Mouse (Mus musculus) embryonic facial prominence, embryonic 14.5 days (tissue): ENCODE measurements at regions not wholly inside any gene's neighbourhood (a gene's known extent, or its start where the extent isn't known, plus 50 kb on each side); places are given as distances from the start of the nearest gene placed in this dataset.
A peak's percentile ranks its signal among the peaks of the same experiment; 100 is the strongest.

Source experiments
- ATAC-seq: fragments of 200-750 bp; cut with Nextera tagmentation; 2 replicates; pipeline ENCODE4 v1.8.0; 2017; ENCODE audit warnings: low read depth, moderate number of reproducible peaks, moderate TSS enrichment
- DNase-seq: peaks from one replicate; pipeline ENCODE4 v3.0.0-alpha.2; 2015; ENCODE audit warnings: low spot score
- H3K27ac ChIP-seq: fragments of 300-500 bp; sonication (generic); replicated peaks from 2 replicates; pipeline ENCODE4 v1.5.1; 2014; ENCODE audit warnings: low read depth, mild to moderate bottlenecking, low read length, moderate library complexity
- H3K27me3 ChIP-seq: fragments of 300-500 bp; sonication (generic); replicated peaks from 2 replicates; pipeline ENCODE4 v1.6.1; 2014; ENCODE audit warnings: low read length; ENCODE audit not compliant: control insufficient read depth, insufficient read depth
- H3K36me3 ChIP-seq: fragments of 300-500 bp; sonication (generic); 2 replicates; pipeline ENCODE4 v1.6.1; 2014; ENCODE audit warnings: low read length, mixed read lengths; ENCODE audit not compliant: control insufficient read depth, insufficient read depth
- H3K4me1 ChIP-seq: fragments of 300-500 bp; sonication (generic); 2 replicates; pipeline ENCODE4 v1.6.1; 2014; ENCODE audit warnings: antibody characterized with exemption, low read length; ENCODE audit not compliant: control insufficient read depth, insufficient read depth
- H3K4me2 ChIP-seq: fragments of 300-500 bp; sonication (generic); 2 replicates; pipeline ENCODE4 v1.6.1; 2014; ENCODE audit warnings: low read depth, mild to moderate bottlenecking, low read length, moderate library complexity, mixed read lengths
- H3K4me3 ChIP-seq: fragments of 300-500 bp; sonication (generic); 2 replicates; pipeline ENCODE4 v1.5.1; 2014; ENCODE audit warnings: low read depth, mild to moderate bottlenecking, low read length
- H3K9ac ChIP-seq: fragments of 300-500 bp; sonication (generic); 2 replicates; pipeline ENCODE4 v1.6.1; 2014; ENCODE audit warnings: low read depth, mild to moderate bottlenecking, low read length, moderate library complexity, mixed read lengths
- H3K9me3 ChIP-seq: fragments of 300-500 bp; sonication (generic); 2 replicates; pipeline ENCODE4 v1.6.1; 2016; ENCODE audit warnings: low read length; ENCODE audit not compliant: control insufficient read depth
- WGBS: fragments of 180-500 bp; shearing (Covaris S2); extraction: QIAGEN DNeasy Blood & Tissue Kit; methylation state at CpG from one replicate; pipeline ENCODE4 v1.1.7; 2014; 5-methylcytosine and 5-hydroxymethylcytosine counted together

GRCm38 (mm10) chr17:62287666-62288065 is 593.5 kb downstream of the Efna5 start:
- no peak overlapping the region for H3K27ac ChIP-seq
- H3K4me1 ChIP-seq = peaks cover 5% of the 10 kb centered on the region; the same call in 1 of the 2 replicates
- ATAC-seq (no peak), DNase-seq (no peak)
- H3K9me3 ChIP-seq = no peaks in the 10 kb centered on the region
- H3K4me2 ChIP-seq = no peak overlapping the region
- H3K4me3 ChIP-seq = no peak overlapping the region
- H3K27me3 ChIP-seq = no peaks in the 10 kb centered on the region
- H3K36me3 ChIP-seq = no peaks in the 10 kb centered on the region
- H3K9ac ChIP-seq = no peak overlapping the region

- no peaks in the 10 kb centered on the region for H3K27me3 ChIP-seq
- H3K4me3 ChIP-seq = no peak overlapping the region
- no peak overlapping the region for H3K9ac ChIP-seq
- H3K4me1 ChIP-seq = peaks cover 5% of the 10 kb centered on the region; the same call in 1 of the 2 replicates
- no peak overlapping the region for H3K4me2 ChIP-seq
- no peak overlapping the region for H3K27ac ChIP-seq
- 76% methylated on average over 4 of the region's 4 CpGs for WGBS
- H3K36me3 ChIP-seq = no peaks in the 10 kb centered on the region
- no peak for DNase-seq
- H3K9me3 ChIP-seq = no peaks in the 10 kb centered on the region
- ATAC-seq = no peak
These were observed 594.0 kb downstream of the Efna5 start for GRCm38 (mm10) chr17:62287127-62287526.

- 58% methylated on average over 12 of the region's 12 CpGs for WGBS
- no peak for DNase-seq
These were observed 594.7 kb downstream of the Efna5 start for GRCm38 (mm10) chr17:62286086-62287080.

GRCm38 (mm10) chr17:62280201-62280600 is 600.9 kb downstream of the Efna5 start:
- no peak overlapping the region for H3K4me3 ChIP-seq
- H3K4me2 ChIP-seq = no peak overlapping the region
- no peaks in the 10 kb centered on the region for H3K9me3 ChIP-seq
- DNase-seq (no peak), ATAC-seq (no peak)
- H3K36me3 ChIP-seq = no peaks in the 10 kb centered on the region
- no peak overlapping the region for H3K9ac ChIP-seq
- H3K4me1 ChIP-seq = peaks cover 4% of the 10 kb centered on the region; the same call in 1 of the 2 replicates
- WGBS = 22% methylated on average over 3 of the region's 3 CpGs
- H3K27me3 ChIP-seq = no peaks in the 10 kb centered on the region
- 0 out of 2 replicates have a peak overlapping the region, but pooled peaks have one; percentile 6 for H3K27ac ChIP-seq

More at GRCm38 (mm10) chr17:62286086-62287080, 594.7 kb downstream of the Efna5 start:
- Histone ChIP-seq H3K27me3 (no peaks in the 10 kb centered on the region), H3K9ac (no peak overlapping the region), H3K4me2 (no peak overlapping the region), H3K4me1 (peaks cover 5% of the 10 kb centered on the region; the same call in 1 of the 2 replicates), H3K27ac (no peak overlapping the region), H3K36me3 (no peaks in the 10 kb centered on the region), H3K9me3 (no peaks in the 10 kb centered on the region), H3K4me3 (no peak overlapping the region)
- ATAC-seq = no peak

GRCm38 (mm10) chr17:62271399-62271798 is 609.7 kb downstream of the Efna5 start:
- Histone ChIP-seq H3K4me1 (no peaks in the 10 kb centered on the region), H3K36me3 (no peaks in the 10 kb centered on the region), H3K9ac (no peak overlapping the region), H3K4me3 (no peak overlapping the region), H3K4me2 (no peak overlapping the region), H3K9me3 (no peaks in the 10 kb centered on the region), H3K27ac (no peak overlapping the region), H3K27me3 (no peaks in the 10 kb centered on the region)
- ATAC-seq (peak; percentile 60; the same call in 1 of the 2 replicates), DNase-seq (peak; percentile 71)
- 27% methylated on average over 7 of the region's 7 CpGs for WGBS

- DNase-seq = no peak
These were observed 611.8 kb downstream of the Efna5 start for GRCm38 (mm10) chr17:62269279-62269678.

GRCm38 (mm10) chr17:62253448-62253847 is 627.7 kb downstream of the Efna5 start:
- Histone ChIP-seq H3K27ac (no peak overlapping the region), H3K4me3 (no peak overlapping the region), H3K9ac (no peak overlapping the region), H3K4me1 (no peaks in the 10 kb centered on the region), H3K4me2 (no peak overlapping the region), H3K9me3 (no peaks in the 10 kb centered on the region), H3K27me3 (no peaks in the 10 kb centered on the region), H3K36me3 (no peaks in the 10 kb centered on the region)
- DNase-seq (no peak), ATAC-seq (no peak)
- 31% methylated on average over 3 of the region's 3 CpGs for WGBS

More at GRCm38 (mm10) chr17:62269279-62269678, 611.8 kb downstream of the Efna5 start:
- Histone ChIP-seq H3K27me3 (no peaks in the 10 kb centered on the region), H3K36me3 (no peaks in the 10 kb centered on the region), H3K4me2 (no peak overlapping the region), H3K4me1 (no peaks in the 10 kb centered on the region), H3K4me3 (no peak overlapping the region), H3K27ac (no peak overlapping the region), H3K9ac (no peak overlapping the region), H3K9me3 (no peaks in the 10 kb centered on the region)
- ATAC-seq = no peak
- 86% methylated on average over 4 of the region's 4 CpGs for WGBS

GRCm38 (mm10) chr17:62248011-62248410 is 633.1 kb downstream of the Efna5 start:
- DNase-seq (no peak), ATAC-seq (no peak)
- Histone ChIP-seq H3K9ac (no peak overlapping the region), H3K36me3 (no peaks in the 10 kb centered on the region), H3K9me3 (no peaks in the 10 kb centered on the region), H3K4me2 (no peak overlapping the region), H3K27me3 (no peaks in the 10 kb centered on the region), H3K4me3 (no peak overlapping the region), H3K27ac (no peak overlapping the region), H3K4me1 (no peaks in the 10 kb centered on the region)
- WGBS = 34% methylated on average over 3 of the region's 3 CpGs
